Mouse (Mus musculus) thymus, postnatal 25 days (tissue): ENCODE results near the gene Shroom3.

Source experiments
- DNase-seq: peaks from one replicate; pipeline ENCODE4 v3.0.0; 2022

Shroom3 gene

DNA sequence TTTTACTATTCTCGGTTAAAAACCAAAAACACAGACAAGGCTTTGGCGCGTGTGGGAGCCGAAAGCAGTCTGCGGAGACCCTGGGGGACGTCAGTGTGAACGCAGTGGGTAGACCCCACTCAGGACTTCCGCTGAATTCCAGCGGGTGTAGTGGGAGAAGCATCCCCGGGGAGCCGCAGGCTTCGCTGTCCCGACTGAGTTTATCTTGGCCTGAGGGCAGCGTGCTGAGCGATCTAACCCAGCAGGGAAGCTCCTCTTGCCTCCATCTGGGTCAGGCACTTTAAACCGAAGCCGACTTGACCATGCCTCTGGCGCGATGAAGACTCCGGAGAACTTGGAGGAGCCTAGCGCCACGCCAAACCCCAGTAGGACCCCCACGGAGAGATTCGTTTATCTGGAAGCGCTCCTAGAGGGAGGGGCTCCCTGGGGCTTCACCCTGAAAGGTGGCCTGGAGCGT, at the start of gene Shroom3:
TSS of gene Shroom3 (plus strand) at position 85 of the 457 bp plus-strand sequence.
- DNase-seq, result no peak

DNA sequence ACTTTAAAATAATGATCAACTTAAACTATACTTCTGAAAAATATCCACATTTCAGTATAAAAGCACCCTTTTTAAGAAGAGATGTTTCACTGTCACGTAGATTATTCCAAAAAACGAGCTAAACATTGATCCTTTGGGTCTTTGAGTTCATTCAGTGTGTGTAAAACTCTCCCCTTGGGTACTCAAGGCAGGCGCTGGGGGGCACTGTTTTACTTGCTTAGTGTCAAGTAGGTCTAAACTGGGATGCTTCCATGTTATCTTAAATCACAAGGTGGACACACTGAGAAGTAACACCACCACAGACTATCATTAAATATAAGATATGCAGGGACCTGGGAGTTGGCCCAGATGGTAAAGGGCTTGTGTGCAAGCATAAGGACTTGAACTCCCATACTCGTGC, 49.7 kb upstream of the Shroom3 start:
- DNase-seq, result no peak

DNA sequence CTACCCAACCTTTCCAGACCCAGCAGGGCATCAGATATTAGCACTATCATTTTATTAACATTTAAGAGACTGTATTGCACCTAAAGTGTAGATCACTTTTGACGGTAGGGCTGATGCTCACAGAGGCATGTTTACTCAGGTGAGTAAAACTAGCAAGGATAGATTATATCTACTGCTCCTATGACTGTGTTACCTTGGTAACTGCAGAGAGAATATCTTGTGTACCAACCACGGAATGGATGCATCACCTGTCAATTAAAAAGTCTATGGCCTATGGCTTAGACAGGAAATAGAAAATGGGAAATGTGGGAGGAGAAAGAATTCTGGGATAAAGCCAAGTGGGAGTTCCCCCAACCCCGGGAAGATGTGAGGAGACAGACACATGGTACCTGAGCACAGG, 48.3 kb upstream of the Shroom3 start:
- DNase-seq, result no peak

DNA sequence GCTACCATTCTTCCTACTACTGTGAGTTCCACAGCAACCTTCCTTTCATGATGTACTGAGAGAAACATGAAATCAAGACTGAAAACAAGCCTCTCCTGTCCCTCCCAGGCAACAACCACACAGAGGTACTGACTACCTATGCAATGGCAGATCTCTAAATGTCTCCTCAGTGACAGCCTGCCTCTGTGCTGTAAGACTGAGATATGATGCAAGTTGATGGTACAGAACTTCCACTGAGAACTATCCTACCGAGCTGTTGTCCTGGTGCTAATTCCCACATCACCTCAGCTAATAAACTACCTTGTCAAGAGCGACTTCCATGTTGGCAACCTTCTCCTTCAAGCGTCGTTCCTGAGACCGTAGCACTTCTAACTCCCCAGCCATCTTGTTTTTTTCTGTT, 47.3 kb upstream of the Shroom3 start:
- no peak for DNase-seq

DNA sequence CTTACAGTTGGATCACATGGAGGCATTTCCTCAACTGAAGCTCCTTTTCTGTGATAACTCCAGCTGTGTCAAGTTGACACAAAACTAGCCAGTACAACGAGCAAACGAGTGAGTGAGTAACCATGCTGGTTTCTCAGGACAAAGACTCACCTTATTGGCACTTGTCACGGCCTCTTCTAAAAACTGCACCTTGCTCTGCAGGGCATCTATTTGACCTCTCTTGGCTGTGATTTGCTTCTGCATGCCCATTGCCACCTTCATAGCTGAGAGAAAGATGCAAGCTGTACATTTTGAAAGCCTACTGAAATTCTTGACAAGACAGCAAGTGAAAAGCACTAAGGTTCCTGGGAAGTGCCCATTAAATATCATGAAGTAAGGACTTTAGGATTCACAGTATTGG, 42.4 kb upstream of the Shroom3 start:
- no peak for DNase-seq

DNA sequence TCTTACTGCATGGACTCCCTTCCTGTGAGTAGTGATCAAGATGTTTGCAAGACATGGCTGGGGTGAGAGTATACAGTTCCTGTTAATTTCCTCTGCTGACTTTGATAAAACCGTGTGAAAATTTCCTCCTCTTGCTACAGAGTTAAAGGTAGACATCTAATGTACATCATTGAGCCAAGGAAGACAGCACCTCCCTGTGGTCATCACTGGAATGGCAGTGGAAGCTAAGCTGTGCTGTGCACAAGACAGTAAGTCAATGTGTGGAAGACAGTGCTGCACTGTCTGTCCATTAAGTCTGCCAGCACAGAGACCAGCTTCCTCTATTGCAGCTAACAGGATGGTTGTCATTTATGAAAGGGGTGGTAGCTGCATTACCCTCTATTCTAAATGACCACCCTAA, 27.0 kb upstream of the Shroom3 start:
- DNase-seq, result peak; percentile 59

DNA sequence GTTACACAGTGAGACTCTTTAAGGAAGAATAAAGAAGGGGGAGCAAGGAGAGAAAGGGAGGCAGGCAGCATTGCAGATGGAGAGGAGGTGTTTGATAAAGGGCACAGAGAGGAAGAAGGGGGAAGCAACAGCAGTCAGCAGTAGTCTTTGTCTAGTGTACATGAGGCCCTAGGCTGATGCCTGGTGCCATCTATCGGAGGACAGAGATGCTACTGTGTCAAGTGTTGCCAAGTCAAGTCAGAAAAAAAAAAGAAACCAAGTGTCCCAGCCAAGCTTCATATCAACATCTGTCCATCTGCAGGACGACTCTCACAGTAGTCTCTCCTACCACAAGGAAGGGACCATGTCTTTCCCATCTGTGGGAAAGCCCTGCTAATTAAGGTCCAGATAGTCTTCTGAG, 18.9 kb upstream of the Shroom3 start:
- DNase-seq, result no peak

DNA sequence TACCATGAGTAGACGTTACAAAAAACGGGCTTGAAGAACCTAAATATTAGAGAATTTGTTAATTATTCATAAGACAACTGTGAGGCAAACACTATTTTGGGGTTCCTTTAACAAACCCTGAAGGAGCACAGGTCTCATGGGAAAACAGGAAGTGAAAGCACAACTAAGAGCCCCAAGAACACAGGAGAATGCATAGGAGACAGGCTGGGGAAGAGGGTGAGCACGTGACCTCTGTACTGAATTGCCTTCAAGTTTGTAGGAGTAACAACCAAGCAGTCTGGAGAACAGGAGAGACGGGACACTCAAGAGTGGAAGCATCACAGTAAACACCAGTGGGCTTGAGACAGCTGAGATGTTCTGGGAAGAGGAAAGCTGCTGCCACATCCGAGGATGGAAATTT, 16.4 kb upstream of the Shroom3 start:
- no peak for DNase-seq

DNA sequence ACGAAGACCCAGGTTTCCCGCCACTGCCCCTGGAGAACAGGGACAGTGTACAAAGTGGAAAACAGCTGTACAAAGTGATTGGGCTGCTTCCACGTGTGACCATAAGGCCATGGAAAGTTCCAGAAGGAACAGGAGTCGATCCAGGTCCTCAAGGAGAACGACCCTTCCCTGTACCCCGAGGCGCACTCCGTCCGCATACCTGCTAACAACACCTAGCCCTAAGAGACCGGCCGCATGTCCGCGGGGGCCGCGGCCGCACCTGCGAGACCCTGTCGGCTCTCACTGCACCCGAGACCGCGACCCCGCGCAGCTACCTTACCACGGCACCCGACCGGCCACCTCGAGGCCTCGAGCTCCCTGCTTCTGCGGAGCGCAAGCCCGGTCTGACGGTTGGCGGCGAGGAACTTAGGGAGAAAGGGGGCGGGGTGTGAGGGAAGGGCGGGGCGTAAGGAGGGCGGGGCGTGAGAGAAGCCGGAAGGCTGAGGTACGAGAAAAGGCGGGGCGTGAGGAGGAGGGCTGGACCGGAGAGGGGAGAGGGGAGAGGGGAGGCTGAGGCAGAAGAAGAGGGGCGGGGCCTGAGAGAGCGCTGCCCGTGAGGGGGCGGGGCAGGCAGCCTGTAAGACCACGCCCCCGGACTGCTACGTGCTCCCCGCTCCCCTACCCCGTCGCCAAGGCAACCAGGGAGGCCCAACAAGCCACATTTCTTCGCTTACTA, 8.2 kb upstream of the Shroom3 start, which contains the start of gene Ccdc158:
TSS of gene Ccdc158 (minus strand) at position 413 of the 715 bp plus-strand sequence.
- peak; percentile 63 for DNase-seq

DNA sequence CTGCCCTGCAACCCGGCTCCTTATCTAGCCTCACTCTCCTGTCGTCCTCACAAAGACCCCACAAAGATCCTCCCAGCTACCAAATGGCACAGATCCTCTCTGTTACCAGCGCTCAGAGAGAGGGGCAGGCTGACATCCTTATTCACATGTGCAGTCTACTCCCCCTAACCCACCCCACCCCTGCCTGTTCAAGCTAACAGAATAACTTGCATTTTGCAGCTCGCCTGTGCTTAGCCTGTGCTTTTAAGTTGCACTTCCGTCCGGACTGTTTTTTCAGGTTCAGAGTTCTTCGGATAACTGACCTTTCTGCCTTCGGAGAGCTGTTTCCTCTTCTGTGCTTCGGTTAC, 7.7 kb upstream of the Shroom3 start:
- no peak for DNase-seq

DNA sequence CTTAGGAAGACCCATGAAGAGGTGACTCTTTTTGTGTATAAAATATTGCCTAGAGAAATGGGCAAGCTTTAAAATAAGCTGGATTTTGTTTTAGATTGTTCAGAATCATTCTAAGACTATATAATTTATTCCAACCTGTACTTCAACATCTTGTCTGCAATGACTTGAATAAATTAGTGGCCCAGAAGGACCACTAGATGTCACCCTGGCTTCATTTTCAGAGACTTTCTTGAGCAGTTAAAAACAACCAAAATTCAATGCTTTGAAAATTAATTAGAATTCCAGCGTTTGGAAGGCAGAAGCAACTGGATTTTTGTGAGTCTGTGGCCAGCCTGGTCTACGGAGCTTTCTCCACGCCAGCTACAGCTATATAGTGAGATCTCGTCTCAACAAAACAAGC, 3.8 kb upstream of the Shroom3 start:
- no peak for DNase-seq

DNA sequence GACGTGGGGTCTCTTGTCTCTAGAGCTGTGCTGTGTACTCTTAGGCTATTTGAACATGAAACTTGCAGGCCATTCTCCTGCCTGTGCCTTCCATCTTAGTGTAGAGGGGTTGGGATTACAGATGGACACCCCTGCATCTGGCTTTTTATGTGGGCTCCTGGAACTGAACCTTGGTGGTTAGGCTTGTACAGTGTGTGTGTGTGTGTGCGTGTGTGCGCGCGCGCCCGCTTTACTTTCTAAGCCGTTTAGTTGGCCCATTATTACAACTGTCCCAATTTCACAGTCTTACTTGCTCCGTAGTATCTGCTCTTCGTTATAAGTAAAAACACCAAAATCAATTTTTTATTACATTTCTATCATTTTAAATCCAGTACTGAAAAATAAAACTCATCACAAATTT, 1.4 kb upstream of the Shroom3 start:
- no peak for DNase-seq

DNA sequence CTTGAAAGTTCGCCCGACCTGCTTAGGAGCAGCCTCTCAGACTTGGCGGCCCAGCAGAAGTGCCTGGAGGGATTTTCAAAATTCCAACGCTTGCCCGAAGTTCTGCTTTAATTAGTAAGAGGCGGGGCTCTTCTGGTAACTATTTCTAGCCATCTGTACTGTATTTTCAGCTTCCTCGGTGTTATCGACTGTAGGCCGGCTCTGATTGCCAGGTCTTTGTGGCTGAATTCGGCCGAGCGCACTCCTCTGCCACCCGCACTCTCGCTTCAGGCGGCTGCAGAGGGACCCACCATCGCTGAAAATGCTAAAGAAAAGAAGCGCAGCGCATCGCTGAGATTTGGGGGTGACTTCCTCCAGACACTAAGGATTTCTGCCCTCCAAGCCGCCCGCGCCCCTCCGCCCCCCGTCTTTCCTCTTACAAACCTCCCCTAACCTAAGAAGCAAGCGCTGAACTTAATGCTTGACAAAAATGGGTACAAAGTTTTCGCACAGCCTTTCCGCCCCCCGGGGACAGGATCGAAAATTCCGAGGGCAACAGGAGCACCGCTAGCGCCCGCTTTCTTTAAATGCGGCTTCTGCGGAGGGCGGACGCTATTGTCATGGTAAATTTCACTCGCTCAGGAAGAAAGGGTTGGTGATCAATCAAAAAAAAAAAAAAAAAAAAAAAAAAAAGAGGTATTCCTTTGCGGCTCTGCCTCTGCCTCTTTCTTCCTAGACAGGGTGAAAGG, 450 bp upstream of the Shroom3 start:
- DNase-seq, result no peak

DNA sequence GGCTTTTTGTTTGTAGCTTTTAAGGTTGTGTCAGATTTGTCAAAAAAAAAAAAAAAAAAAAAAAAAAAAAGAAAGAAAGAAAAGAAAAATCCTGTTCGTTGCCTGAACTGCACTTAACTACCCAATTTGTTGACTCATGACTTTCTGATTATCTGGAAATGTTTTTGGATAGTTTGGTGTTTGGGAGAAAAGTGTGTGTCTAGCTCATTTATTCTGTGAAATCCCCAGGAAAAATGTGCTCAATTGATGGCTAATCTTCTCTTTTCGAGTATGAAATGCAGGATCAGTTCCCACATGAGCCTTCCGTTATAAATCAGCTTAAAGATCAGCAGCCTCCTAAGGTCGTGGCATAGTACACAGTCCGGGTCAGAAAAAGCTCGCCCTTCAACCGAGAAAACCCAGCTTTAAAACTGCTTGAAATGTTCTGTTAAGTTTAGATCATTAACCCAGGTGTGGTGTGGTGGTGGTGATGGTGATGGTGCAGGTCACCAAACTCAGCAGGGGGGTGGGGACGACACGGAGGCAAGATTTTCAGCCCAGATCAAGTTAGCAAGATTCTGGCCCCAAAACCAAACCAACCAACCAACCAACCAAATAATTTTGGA, 738 bp downstream of the Shroom3 start:
- no peak for DNase-seq

DNA sequence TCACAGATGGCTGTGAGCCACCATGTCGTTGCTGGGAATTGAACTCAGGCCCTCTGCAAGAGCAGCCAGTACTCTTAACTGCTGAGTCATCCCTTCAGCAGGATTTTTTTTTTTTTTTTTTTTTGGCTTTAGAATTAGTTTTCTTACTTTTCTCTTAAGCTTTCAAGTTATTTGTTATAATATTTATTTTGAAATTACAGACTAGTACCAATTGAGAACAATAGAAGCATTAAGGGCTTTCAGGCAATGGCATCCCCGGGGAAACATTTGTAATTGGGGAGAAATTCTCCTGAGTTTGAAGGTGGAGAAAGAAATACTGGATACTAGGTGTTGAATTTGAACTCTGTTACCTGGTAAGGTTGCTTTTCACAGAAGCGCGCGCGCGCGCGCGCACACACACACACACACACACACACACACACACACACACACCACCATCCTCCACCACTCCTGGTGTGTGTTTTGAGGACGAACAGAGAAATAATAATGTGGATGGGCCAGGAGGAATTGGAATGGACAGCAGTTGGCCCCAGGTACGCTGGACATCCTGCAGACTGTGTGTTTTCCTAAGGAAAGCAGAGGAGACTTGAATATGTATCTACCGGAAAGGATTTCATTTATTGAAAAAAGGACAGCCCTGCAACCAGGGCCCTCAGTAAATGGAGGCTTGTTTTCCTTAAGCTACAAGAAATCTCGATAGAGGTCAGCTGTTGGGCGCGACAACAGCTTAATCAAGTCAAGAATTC, 1.7 kb downstream of the Shroom3 start:
- no peak for DNase-seq

DNA sequence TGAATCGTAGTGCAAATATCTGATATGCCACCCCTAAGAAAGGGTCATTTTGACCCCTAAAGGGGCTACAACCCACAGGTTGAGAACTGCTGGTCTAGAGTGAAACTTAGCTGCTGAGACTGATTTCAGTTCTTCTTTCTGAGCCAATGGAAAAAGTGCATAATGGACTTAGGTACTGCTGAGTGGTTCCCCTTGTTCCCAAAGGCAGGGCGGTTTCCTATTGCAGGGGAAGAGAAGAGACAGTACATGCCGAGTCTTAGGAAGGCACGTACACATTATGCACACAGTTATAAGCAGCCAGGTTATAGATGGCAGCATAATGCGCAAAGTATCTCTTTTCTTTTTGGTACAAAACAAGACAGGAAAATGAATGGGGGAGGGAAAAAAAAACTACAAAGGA, 4.9 kb downstream of the Shroom3 start:
- no peak for DNase-seq

DNA sequence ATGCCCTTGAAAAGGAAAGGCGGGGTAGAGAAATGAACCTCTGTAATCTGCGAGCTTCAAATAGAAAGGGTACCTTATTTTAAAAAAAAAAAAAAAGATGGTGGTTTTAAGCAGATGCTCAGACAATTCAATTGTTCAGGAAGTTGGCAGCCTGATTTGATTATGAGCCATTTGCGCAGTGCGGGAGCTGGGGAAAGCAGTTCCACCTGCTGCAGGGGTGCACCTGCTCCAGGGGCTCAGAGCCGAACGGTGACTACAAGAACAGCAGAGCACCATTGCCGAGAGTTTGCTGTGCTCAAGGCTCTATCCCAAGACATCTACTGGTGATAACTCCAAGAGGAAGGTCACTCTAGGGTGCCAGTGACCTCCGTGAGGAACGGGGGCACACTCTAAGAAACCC, 5.3 kb downstream of the Shroom3 start:
- no peak for DNase-seq

DNA sequence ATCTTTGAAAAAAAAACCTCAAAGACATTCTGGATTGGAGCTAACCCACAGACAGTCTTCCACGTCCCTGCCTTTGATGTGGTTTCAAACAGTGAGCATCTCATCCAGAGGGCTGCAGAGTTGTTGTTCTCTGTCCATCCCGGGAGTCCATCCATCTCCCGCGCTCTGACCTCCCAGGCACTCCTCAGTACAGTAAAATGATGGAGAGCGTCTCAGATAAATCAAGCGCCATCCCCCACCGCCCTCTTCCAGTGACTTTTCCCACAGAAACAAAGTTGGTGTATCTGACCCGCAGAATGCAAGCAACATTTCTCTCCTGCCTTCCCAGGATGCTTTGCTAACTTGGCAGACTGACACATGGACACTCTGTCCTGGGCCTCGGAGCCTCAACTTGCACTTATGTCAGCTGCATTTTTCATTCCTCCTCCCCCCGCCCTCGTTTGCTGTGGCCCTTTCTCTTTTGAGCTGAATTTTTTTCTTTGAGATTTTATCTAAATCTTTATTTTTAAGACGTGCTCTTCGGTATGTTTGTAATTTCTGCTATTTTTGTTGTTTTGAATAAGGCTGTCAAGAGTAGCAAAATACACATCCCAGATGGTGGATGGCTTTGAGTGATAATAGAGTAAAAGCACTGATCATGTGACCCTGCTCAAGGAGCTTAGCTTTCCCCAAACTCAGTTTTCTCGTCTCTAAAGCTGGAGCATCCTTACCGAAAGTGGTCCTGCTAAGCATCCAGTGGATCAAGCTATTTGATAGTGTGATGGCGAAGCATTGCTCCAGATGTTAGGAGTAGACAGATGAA, 9.2 kb downstream of the Shroom3 start:
- DNase-seq, result no peak

DNA sequence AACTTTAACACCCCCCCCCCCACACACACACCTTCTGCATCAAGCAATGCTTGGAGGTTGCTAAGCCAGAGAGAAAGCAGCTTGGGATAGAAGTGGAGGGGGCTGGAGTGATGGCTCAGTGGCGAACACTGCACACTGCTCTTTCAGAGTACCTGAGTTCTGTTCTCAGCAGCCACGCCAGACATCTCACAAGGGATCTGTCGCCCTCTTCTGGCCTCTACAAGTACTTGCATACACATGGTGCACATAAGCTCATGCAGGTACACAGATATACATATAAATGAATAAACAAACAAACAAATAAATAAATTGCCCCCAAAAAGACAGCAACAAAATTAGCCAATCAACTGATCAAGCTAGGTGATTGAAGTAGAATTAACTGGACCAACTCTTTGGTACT, 10.5 kb downstream of the Shroom3 start:
- no peak for DNase-seq

DNA sequence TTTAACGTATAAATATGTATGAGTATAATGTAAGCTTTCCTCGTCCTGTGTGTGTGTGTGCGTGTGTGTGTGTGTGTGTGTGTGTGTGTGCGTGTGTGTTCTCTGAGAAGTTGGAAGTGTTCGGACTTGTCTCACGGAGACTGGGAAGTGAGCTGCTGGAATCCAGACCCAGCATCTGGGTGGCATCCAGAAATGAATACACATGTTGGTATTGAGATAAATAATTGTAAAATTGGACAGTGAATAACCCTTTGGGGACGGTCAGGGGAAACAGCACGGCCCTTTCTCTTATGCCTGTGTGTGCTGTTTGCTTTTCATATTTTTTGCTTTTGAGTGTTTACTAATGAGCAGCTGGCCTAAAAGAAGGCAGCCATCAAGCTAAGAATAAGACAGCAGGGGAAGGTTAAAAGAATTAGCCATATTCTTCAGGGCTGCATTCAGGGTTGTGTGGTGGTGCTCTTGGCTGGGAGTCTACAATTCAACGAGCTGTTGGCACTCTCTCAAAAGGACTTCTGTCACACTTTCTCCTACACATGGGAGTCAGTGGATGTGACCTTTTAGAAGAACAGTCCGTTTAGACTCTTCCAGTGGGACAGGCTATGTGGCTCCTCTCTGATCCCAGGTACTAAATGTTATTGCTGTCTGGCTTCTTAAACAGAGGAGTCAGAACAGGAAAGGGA, 11.2 kb downstream of the Shroom3 start:
- DNase-seq, result no peak

DNA sequence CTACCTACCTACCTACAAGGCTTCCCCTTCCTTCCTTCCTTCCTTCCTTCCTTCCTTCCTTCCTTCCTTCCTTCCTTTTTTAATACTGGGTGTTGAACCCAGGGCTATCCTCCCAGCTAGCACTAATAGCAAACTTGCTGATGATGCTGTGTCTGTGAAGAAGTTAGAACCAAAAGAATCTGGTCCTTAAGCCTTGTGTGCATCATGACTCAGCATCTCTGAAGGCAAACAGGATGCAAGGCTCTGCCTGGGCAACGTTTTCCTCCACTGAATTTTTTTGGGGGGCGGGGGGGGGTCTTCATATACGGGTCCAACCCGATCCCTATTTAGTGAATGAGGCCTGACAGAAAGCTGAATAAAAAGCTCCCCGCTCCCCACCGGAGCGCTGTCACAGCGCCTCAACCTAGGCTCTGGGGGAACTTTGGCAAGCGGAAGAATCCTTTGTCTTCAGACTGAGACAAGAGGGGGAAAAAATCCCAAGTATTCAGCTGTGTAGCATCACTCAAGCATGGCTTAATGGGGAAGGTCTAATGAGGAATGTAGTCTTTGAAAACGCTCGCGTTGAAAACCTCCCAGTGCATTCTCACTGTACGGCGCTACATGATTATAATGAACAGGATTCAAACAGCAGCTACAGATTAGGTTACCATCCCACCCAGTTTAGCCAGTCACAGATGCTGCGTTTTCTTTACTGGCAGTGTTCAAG, 15.0 kb downstream of the Shroom3 start:
- no peak for DNase-seq
